Mouse (Mus musculus) limb, embryonic 10.5 days (tissue): Measurements from ENCODE around the gene Fggy. TPM values are rescaled to one million over a fixed set of nuclear protein-coding genes. Genes with fewer than 3 reads are reported as not detected.

Source experiments
- DNase-seq: peaks from one replicate; pipeline ENCODE4 v3.0.0-alpha.2; 2017; ENCODE audit warnings: low spot score
- H3K27ac ChIP-seq: fragments of 300-500 bp; sonication (generic); 2 replicates; pipeline ENCODE4 v1.5.1; 2016; ENCODE audit warnings: mild to moderate bottlenecking
- H3K27me3 ChIP-seq: fragments of 300-500 bp; sonication (generic); 2 replicates; pipeline ENCODE4 v1.6.1; 2016; ENCODE audit warnings: low read depth, mild to moderate bottlenecking; ENCODE audit not compliant: poor library complexity, severe bottlenecking
- H3K36me3 ChIP-seq: fragments of 300-500 bp; sonication (generic); 2 replicates; pipeline ENCODE4 v1.6.1; 2016; ENCODE audit warnings: mild to moderate bottlenecking, moderate library complexity
- H3K4me1 ChIP-seq: fragments of 300-500 bp; sonication (generic); 2 replicates; pipeline ENCODE4 v1.6.1; 2016
- H3K4me3 ChIP-seq: fragments of 300-500 bp; sonication (generic); 2 replicates; pipeline ENCODE4 v1.5.1; 2016; ENCODE audit warnings: mild to moderate bottlenecking, moderate library complexity
- H3K9me3 ChIP-seq: fragments of 300-500 bp; sonication (generic); replicated peaks from 2 replicates; pipeline ENCODE4 v1.6.1; 2016; ENCODE audit warnings: mild to moderate bottlenecking
- WGBS: fragments of 180-500 bp; shearing (Covaris S2); methylation state at CpG from one replicate; pipeline ENCODE4 v1.1.7; 2016; 5-methylcytosine and 5-hydroxymethylcytosine counted together
- polyA plus RNA-seq: library from polyadenylated mRNA; unstranded; fragments of >200 nt; fragmentation: Nextera tagmentation; extraction: Ambion mirVana; gene quantifications from 2 replicates; pipeline ENCODE4 v1.2.1, GENCODE M21; 2016

Fggy gene
- 8.1 and 8.5 TPM in 2 replicates for polyA plus RNA-seq

DNA sequence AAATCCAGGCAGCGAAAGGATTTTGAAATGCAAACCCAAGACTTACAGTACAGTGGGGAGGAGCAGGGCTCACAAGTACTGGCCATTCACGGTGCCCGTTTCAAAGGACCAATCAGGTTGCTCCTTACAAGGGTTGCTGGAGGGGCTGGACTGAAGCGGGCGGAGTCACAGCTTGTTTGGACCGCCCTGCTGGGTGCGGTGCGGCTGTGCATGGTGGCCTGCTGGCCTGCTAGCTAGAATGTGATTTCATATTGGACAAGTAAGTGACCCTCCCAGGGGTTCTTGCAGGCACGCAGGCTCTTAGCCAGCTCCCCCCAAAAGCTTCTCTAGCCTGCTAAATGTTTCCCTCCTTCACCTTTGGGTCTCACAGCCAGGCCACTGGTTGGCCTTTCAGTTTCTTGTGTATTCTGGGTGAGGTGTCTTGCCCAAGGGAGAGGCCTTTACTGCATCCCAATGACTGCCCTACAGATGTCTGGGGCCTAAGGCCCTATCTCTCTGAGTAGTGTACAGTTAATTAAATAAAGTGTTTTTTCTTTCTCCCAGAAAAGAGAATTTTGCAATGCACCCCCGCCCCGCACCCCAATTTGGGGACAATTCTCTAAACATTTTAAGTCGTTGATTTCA is at the start of gene Fggy:
Fggy (plus strand) TSS at position 175 of the 624 bp plus-strand sequence.
- Histone ChIP-seq H3K27me3 (no peaks in the 10 kb centered on the region), H3K27ac (peak within 1 kb of the TSS; percentile 88), H3K9me3 (no peaks in the 10 kb centered on the region), H3K4me3 (peak within 1 kb of the TSS; percentile 56), H3K36me3 (no peaks in the 10 kb centered on the region), H3K4me1 (peaks cover 15% of the 10 kb centered on the region)
- 29% methylated on average over 12 of the region's 12 CpGs for WGBS
- peak; percentile 93 for DNase-seq

DNA sequence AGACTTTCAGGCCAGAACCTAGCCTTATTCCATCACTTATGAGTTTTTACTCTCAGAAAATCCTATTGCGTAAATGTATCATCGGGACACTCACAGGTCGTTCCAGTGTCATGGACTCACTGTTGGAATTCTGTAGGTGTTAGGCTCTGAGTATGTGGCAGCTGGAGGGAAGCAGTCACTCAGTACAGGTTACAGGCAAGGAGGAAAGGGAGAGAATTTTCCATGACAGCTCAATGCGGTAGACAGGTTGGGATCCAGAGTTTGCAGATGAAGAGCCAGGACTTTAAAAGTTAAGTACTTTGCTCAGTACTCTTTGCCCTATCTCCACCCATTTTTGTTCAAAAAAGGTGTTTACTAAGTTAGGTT is 49.4 kb upstream of the Fggy start:
- H3K4me1 ChIP-seq = peaks cover 13% of the 10 kb centered on the region
- no peaks in the 10 kb centered on the region for H3K36me3 ChIP-seq
- WGBS = 91% methylated on average over 4 of the region's 4 CpGs
- DNase-seq = no peak
- peak overlapping the region; percentile 37; the same call in 1 of the 2 replicates for H3K27ac ChIP-seq
- H3K27me3 ChIP-seq = no peaks in the 10 kb centered on the region
- no peaks in the 10 kb centered on the region for H3K9me3 ChIP-seq
- H3K4me3 ChIP-seq = no peak overlapping the region

DNA sequence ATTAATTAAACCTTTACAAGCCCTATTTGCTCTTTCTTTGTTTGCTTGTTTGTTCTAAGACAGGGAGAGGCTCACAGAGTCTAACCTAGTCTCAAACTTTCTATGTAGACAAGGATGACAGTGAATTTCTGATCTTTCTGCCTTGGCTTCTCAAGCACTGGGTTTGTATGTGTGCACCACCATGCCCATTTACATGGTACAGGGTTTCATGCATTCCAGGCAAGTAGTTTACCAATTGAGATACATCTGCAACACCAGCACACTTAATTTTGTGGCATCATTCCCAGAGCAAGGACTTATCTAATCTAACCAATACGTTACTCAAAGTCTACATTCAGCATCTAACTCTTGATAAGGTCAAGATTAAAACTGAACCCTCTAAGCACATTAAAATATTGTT is 38.9 kb upstream of the Fggy start:
- Histone ChIP-seq H3K27me3 (no peaks in the 10 kb centered on the region), H3K9me3 (no peaks in the 10 kb centered on the region), H3K27ac (no peak overlapping the region), H3K4me3 (no peak overlapping the region), H3K4me1 (peaks cover 9% of the 10 kb centered on the region), H3K36me3 (no peaks in the 10 kb centered on the region)
- DNase-seq = no peak
- 92% methylated on average over 1 of the region's 1 CpGs for WGBS

DNA sequence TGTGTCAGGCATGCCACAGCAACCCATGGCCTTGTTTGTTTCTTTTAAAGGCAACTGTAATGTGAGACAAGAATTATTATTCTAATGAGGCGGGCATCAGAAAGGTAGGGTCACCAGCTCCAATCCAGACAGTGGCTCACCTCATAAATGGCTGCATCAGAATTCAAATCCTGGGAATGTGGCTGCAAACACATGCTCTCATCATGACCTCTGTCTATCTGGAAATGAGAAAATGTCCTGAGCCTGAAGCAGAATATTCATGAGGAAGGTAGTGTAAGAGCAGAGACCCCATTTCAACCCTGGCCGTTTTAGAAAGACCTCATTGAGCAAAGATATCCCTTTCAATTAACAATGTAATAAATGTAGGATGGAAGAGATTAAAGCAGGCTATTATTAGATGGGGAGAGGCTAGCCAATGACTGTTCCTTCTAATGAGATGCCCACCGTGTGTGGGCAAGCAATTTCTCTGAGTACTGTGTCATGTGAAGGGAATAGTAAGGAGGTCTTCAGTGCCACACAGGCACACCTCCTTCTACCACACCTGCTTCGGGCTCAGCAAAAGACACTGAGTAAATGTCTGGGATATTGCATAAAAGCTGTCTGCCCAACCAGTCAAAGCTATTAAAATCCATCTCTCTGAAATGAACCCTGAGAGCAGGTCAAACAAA is 37.2 kb upstream of the Fggy start:
- DNase-seq = no peak
- H3K36me3 ChIP-seq = no peaks in the 10 kb centered on the region
- H3K4me3 ChIP-seq = no peak overlapping the region
- H3K27me3 ChIP-seq = no peaks in the 10 kb centered on the region
- no peak overlapping the region for H3K27ac ChIP-seq
- H3K9me3 ChIP-seq = no peaks in the 10 kb centered on the region
- peaks cover 9% of the 10 kb centered on the region for H3K4me1 ChIP-seq
- 66% methylated on average over 4 of the region's 4 CpGs for WGBS

DNA sequence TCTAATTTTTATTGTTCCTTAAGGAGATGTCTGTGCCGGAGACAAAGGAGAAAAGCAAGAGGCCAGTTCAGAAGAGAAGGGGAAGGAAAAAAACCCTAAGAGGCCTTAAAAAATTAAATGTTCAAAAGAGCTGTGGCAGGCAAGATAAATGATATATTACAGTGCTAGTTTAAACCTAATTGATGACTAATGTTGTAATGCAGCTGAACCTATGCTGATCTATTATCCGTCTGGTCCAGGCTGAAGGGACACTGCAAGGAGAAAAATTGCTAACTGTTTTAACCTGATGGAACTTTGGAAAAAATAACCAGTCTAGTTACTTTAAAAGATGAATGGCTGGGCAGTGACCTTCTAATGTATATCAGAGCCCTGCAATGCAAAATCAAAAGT is 36.7 kb upstream of the Fggy start:
- Histone ChIP-seq H3K27ac (no peak overlapping the region), H3K4me1 (peaks cover 9% of the 10 kb centered on the region), H3K9me3 (no peaks in the 10 kb centered on the region), H3K36me3 (no peaks in the 10 kb centered on the region), H3K4me3 (no peak overlapping the region), H3K27me3 (no peaks in the 10 kb centered on the region)
- no peak for DNase-seq
- WGBS = 52% methylated on average over 2 of the region's 2 CpGs

DNA sequence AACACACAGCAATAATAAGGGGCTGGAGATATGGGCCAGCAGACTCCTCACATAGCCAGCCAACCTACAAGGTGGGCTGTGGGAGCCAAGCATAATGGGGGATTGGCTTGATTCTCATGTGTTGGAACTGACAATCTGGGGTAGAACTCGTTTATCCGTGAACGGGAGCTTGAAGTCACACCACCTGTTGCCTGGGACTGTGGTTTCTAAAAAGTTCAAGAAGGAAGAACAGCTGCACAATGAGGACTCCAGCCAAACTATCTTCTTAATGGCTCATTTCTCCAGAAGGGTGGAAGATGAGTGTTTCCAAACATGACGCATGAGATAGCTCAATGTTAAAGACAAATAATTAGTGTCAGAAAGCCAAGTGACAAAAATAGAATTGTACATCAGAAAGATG is 30.7 kb upstream of the Fggy start:
- Histone ChIP-seq H3K4me3 (no peak overlapping the region), H3K27ac (no peak overlapping the region), H3K4me1 (no peaks in the 10 kb centered on the region), H3K9me3 (no peaks in the 10 kb centered on the region), H3K27me3 (no peaks in the 10 kb centered on the region), H3K36me3 (no peaks in the 10 kb centered on the region)
- no peak for DNase-seq
- 91% methylated on average over 4 of the region's 4 CpGs for WGBS

DNA sequence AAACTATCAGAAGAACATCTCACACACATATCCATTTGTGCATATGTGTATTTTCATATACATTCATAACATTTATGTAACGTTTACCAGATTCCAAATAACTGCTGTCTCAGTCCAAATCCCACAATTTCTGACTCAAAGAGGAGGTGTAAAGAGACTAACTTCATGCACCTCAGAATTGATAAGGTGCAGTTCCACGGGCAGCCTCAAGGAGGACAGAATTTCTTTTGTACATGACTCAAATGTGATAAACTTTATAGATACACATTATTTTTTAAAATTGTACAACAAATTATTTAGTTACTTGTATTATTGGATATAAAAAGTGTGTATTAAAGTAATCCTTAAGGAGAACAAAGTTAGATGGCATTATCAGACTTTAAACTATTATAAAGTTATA is 26.6 kb upstream of the Fggy start:
- Histone ChIP-seq H3K9me3 (no peaks in the 10 kb centered on the region), H3K27ac (no peak overlapping the region), H3K4me1 (no peaks in the 10 kb centered on the region), H3K36me3 (no peaks in the 10 kb centered on the region), H3K4me3 (no peak overlapping the region), H3K27me3 (no peaks in the 10 kb centered on the region)
- WGBS = 61% methylated on average over 2 of the region's 2 CpGs
- DNase-seq = no peak

GRCm38 (mm10) chr4:95533946-95534345 is 23.4 kb upstream of the Fggy start:
- no peak overlapping the region for H3K4me3 ChIP-seq
- WGBS = 91% methylated on average over 3 of the region's 3 CpGs
- no peak for DNase-seq
- no peak overlapping the region for H3K27ac ChIP-seq
- H3K36me3 ChIP-seq = no peaks in the 10 kb centered on the region
- no peaks in the 10 kb centered on the region for H3K4me1 ChIP-seq
- H3K27me3 ChIP-seq = no peaks in the 10 kb centered on the region
- H3K9me3 ChIP-seq = no peaks in the 10 kb centered on the region

DNA sequence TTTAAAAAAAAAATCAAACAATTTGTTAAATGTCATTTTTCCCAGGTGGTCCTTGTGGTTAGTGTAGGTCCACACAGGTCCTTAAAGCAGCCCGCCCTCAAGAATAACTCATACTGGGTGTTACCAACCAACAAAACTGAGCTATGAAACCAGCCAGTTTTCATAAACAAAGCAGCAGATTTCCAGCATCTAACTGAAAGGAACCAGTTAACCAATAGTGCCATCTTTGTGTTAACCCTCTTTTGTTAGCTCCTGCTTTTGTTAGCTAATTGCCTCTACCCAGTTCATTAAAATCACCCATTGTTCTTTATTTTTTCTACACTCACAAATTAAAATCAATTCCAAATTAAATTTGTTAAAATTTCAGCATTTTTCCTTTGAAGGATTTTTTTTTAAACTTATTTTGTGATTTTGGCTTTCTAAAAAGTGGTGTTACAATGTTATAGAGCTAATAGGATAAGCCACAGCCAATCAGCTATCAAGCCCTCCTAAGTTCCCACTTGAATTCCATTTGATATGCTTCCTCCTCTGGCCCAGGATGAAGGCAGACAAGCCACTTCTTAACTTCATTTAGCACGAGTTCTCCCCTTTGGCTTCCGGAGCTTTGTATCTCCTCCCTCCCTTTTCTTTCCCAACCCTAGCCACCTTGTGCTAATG is 15.8 kb upstream of the Fggy start:
- no peak overlapping the region for H3K4me3 ChIP-seq
- 82% methylated on average over 3 of the region's 3 CpGs for WGBS

DNA sequence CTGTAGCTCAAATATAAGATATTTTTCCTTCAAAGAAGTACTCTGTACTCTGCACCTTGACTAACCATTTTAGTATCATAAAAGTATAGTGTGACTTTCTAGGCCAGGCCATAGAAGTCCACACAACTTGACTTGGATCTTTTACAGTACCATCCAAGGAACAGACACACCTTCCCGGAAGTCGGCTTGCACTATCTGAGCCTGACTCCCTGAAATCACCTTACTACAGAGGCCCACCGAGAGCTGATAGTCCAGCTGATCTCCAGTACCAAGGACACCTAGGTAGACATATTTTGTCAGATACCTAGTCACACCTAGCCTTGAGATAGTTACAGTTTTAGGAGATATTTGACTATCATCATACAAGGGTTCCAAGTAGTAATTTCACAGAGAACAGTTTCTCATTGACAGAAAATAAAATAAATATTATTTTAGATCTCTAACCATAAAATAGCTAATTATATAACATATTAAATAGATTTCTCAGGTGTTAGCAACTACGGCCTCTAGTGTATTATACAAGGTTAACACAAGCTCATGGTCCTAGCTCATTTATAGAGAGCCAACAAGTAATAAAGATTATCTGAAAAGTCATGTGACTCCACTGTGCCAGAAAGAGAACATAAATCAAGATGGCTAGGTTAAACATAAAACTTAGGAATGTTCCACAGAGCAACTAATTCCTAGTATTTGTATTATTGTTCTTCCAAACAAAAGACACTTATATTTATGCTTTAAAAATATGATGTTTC is 15.1 kb upstream of the Fggy start:
- no peak overlapping the region for H3K4me3 ChIP-seq

More for the DNA sequence above, 15.8 kb upstream of the Fggy start:
- H3K36me3 ChIP-seq = no peaks in the 10 kb centered on the region
- no peak for DNase-seq
- no peaks in the 10 kb centered on the region for H3K9me3 ChIP-seq
- no peaks in the 10 kb centered on the region for H3K4me1 ChIP-seq
- H3K27me3 ChIP-seq = no peaks in the 10 kb centered on the region
- no peak overlapping the region for H3K27ac ChIP-seq

DNA sequence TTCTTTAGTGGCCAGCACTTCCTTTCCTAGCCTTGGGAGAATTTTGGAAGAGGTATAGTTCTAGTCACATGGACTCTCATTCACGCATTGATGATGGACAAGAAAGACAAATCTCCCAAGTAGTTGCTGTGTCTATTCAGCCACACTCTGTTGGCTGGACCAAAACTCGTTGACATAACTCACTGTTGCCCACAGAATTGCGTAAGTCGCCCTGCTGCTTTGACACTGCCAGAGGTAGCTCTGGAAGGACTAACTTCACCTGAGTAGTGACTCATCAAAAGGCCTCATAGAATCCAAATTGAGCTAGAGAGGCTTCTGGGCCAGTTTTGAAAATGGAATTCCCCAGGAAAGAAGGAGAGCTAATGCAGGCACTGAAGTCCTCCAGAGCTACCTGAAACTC is 13.8 kb upstream of the Fggy start:
- H3K4me1 ChIP-seq = no peaks in the 10 kb centered on the region
- H3K27ac ChIP-seq = no peak overlapping the region
- H3K9me3 ChIP-seq = no peaks in the 10 kb centered on the region
- DNase-seq = no peak
- H3K36me3 ChIP-seq = no peaks in the 10 kb centered on the region
- no peaks in the 10 kb centered on the region for H3K27me3 ChIP-seq
- 92% methylated on average over 4 of the region's 4 CpGs for WGBS
- H3K4me3 ChIP-seq = no peak overlapping the region

More for the DNA sequence above, 15.1 kb upstream of the Fggy start:
- Histone ChIP-seq H3K36me3 (no peaks in the 10 kb centered on the region), H3K27me3 (no peaks in the 10 kb centered on the region), H3K4me1 (no peaks in the 10 kb centered on the region), H3K9me3 (no peaks in the 10 kb centered on the region), H3K27ac (no peak overlapping the region)
- WGBS = 93% methylated on average over 4 of the region's 4 CpGs
- no peak for DNase-seq

DNA sequence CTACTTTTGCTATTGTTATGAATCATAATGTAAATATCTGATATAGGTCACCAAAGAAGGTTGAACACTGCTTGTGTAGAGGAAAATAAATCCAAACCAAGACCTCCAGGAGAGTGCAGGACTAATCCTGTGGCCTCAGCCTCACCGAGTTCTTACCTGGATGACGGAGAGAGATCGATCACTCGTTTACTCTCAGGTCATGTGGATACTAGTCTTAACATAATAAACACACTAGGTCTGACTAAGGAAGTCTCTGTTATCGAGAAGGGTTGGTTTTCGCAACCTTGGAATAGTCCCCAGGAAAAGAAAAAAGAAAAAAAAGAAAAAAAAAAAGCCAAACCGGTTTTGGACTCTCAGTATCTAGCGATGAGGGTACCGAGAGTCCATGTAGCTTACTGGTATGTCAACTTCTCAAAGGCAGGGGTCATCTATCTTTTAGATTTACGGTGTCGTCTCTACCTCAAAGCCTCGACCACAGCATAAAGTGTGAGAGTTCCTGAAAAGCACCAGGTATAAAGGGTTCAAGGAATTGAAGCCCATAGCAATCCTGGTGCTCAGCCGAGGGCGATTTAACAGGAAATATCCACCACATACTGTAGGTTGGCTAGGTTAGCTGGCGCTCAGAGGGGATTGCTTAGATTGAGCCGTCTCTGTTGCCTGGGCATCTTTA is 509 bp upstream of the Fggy start:
- Histone ChIP-seq H3K36me3 (no peaks in the 10 kb centered on the region), H3K9me3 (no peaks in the 10 kb centered on the region), H3K4me1 (peaks cover 15% of the 10 kb centered on the region), H3K4me3 (peak overlapping the region; percentile 56), H3K27me3 (no peaks in the 10 kb centered on the region), H3K27ac (peak overlapping the region; percentile 88)
- 41% methylated on average over 16 of the region's 16 CpGs for WGBS
- DNase-seq = no peak
